Mouse (Mus musculus) intestine, embryonic 14.5 days (tissue): ENCODE measurements around the gene Hist2h2aa1. TPM values are rescaled to one million over a fixed set of nuclear protein-coding genes. Genes with fewer than 3 reads are reported as not detected.

Experiments used
- ATAC-seq: fragments of 200-750 bp; cut with Nextera tagmentation; replicated peaks from 2 replicates; pipeline ENCODE4 v1.8.0; 2017; ENCODE audit warnings: low read depth, moderate number of reproducible peaks, moderate TSS enrichment, moderate library complexity; ENCODE audit not compliant: low FRiP score, low TSS enrichment
- DNase-seq: peaks from one replicate; pipeline ENCODE4 v3.0.0-alpha.2; 2018; ENCODE audit warnings: low spot score
- H3K27ac ChIP-seq: fragments of 300-500 bp; sonication (generic); 2 replicates; pipeline ENCODE4 v1.5.1; 2014; ENCODE audit warnings: low read depth, mild to moderate bottlenecking, control low read depth
- H3K27me3 ChIP-seq: fragments of 300-500 bp; sonication (generic); replicated peaks from 2 replicates; pipeline ENCODE4 v1.6.1; 2014; ENCODE audit warnings: low read length, control low read depth; ENCODE audit not compliant: control insufficient read depth, insufficient read depth
- H3K36me3 ChIP-seq: fragments of 300-500 bp; sonication (generic); 2 replicates; pipeline ENCODE4 v1.6.1; 2014; ENCODE audit warnings: low read length, control low read depth; ENCODE audit not compliant: control insufficient read depth, insufficient read depth
- H3K4me1 ChIP-seq: fragments of 300-500 bp; sonication (generic); replicated peaks from 2 replicates; pipeline ENCODE4 v1.6.1; 2014; ENCODE audit warnings: low read length, control low read depth, mixed read lengths; ENCODE audit not compliant: control insufficient read depth, insufficient read depth
- H3K4me2 ChIP-seq: fragments of 300-500 bp; sonication (generic); 2 replicates; pipeline ENCODE4 v1.6.1; 2014; ENCODE audit warnings: low read length
- H3K4me3 ChIP-seq: fragments of 300-500 bp; sonication (generic); 2 replicates; pipeline ENCODE4 v1.5.1; 2014; ENCODE audit warnings: low read depth, low read length, control low read depth, mixed read lengths
- H3K9ac ChIP-seq: fragments of 300-500 bp; sonication (generic); 2 replicates; pipeline ENCODE4 v1.6.1; 2014; ENCODE audit warnings: mild to moderate bottlenecking, low read length
- H3K9me3 ChIP-seq: fragments of 300-500 bp; sonication (generic); 2 replicates; pipeline ENCODE4 v1.6.1; 2016; ENCODE audit warnings: low read length, control low read depth; ENCODE audit not compliant: control insufficient read depth
- WGBS: fragments of 180-500 bp; shearing (Covaris S2); extraction: QIAGEN DNeasy Blood & Tissue Kit; methylation state at CpG from one replicate; pipeline ENCODE4 v1.1.7; 2014; 5-methylcytosine and 5-hydroxymethylcytosine counted together
- polyA plus RNA-seq: library from polyadenylated mRNA; unstranded; fragments of >200 nt; fragmentation: Nextera tagmentation; extraction: Ambion mirVana; gene quantifications from 2 replicates; pipeline ENCODE4 v1.2.1, GENCODE M21; 2014

Gene Hist2h2aa1
- polyA plus RNA-seq, 1 experiment from 2014 or later: 16.3 TPM

DNA sequence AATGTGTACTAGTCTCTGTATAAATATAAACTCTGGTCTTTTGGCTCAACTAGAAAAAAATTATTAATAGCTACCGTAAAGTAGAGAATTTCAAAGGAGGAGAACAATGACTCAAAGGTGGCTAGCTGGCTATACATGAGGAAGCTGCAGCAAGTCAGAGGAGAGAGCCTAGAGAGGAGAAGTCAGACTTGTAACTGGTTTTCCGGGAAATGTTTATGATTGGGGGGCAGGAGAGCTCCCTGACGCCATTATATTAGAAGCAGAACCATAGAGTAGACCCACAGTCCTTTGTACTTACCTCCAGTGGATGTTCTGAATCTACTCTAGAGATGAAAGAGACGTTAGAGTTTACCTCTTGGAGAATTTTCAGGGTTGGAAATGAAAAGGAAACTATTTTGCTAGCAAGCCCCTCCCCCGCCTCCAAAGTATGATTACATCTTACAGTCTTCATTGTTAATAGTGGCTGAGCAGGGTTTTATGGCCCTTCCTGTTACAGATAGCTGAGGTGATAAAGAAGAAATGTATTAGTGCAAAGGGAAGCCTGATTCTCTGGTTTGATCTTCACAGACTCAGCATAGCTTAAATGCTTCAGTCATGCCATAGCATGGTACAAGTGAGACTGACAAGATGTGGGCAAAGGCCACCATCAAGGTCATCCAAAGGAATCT, 10.8 kb downstream of the Hist2h2aa1 start:
- 59% methylated on average over 5 of the region's 5 CpGs for WGBS
- Histone ChIP-seq H3K27me3 (no peaks in the 10 kb centered on the region), H3K9ac (no peak overlapping the region), H3K4me1 (0 out of 2 replicates have a peak, but pooled peaks cover 6% of the 10 kb centered on the region), H3K9me3 (no peaks in the 10 kb centered on the region), H3K36me3 (no peaks in the 10 kb centered on the region), H3K27ac (0 out of 2 replicates have a peak overlapping the region, but pooled peaks have one; percentile 6), H3K4me3 (no peak overlapping the region), H3K4me2 (peak overlapping the region; percentile 11; the same call in 1 of the 2 replicates)
- no peak for DNase-seq
- ATAC-seq: no peak

DNA sequence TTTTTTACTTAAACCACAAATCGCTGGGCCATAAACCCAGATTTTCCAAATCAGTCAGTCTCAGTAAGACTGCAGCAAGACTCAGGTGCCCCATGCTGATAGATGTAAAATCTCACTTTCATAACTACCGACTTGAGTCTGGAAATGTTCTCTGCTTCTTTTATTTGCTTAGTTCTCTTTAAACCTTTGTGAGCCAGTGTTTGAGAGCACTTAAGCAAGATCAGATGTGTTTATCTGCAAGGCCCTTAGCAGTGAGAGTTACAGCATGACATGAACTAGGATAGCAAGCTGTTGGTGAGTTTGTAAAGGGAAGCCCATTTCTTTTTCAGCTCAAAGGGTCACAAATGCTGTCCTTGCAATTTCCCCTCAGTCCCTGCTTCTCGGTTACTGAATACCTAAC, 11.9 kb downstream of the Hist2h2aa1 start:
- WGBS: 70% methylated on average over 3 of the region's 3 CpGs
- Histone ChIP-seq H3K9ac (no peak overlapping the region), H3K9me3 (no peaks in the 10 kb centered on the region), H3K27ac (no peak overlapping the region), H3K4me3 (no peak overlapping the region), H3K36me3 (no peaks in the 10 kb centered on the region), H3K27me3 (no peaks in the 10 kb centered on the region), H3K4me2 (no peak overlapping the region), H3K4me1 (peaks cover 14% of the 10 kb centered on the region)
- no peak for DNase-seq
- ATAC-seq: no peak

GRCm38 (mm10) chr3:96260220-96260619, 14.9 kb downstream of the Hist2h2aa1 start:
- no peak overlapping the region for H3K27ac ChIP-seq
- no peak for DNase-seq
- ATAC-seq: no peak
- peaks cover 27% of the 10 kb centered on the region for H3K4me1 ChIP-seq
- no peak overlapping the region for H3K4me3 ChIP-seq
- 89% methylated on average over 5 of the region's 5 CpGs for WGBS
- no peaks in the 10 kb centered on the region for H3K9me3 ChIP-seq
- H3K36me3 ChIP-seq: no peaks in the 10 kb centered on the region
- no peak overlapping the region for H3K4me2 ChIP-seq
- no peak overlapping the region for H3K9ac ChIP-seq
- H3K27me3 ChIP-seq: no peaks in the 10 kb centered on the region

DNA sequence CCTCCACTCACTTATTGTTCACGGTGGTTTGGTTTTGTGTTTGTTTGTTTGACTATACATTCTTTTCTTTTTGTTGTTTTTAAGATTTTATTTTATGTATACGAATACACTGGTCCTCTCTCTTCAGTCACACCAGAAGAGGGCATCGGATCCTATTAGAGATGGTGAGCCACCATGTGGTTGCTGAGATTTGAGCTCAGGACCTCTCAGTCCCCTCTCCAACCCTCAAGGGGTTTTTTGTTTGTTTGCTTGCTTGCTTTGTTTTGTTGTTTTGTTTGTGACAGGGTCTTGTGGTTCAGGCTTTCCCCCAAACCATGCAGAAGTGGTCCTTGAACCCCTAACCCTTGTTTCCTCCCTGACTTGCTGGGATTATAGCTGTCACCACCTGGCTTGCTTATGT, 16.3 kb downstream of the Hist2h2aa1 start:
- DNase-seq (no peak), ATAC-seq (no peak)
- 70% methylated on average over 3 of the region's 3 CpGs for WGBS
- Histone ChIP-seq H3K4me3 (no peak overlapping the region), H3K4me1 (peaks cover 23% of the 10 kb centered on the region), H3K9ac (peak overlapping the region; percentile 85), H3K27ac (peak overlapping the region; percentile 96), H3K9me3 (no peaks in the 10 kb centered on the region), H3K27me3 (no peaks in the 10 kb centered on the region), H3K36me3 (no peaks in the 10 kb centered on the region), H3K4me2 (peak overlapping the region; percentile 68)

- peak overlapping the region; percentile 68 for H3K4me2 ChIP-seq
- no peaks in the 10 kb centered on the region for H3K36me3 ChIP-seq
- peak overlapping the region; percentile 85 for H3K9ac ChIP-seq
- peaks cover 23% of the 10 kb centered on the region for H3K4me1 ChIP-seq
- no peaks in the 10 kb centered on the region for H3K27me3 ChIP-seq
- WGBS: under 1% methylated on average over 19 of the region's 19 CpGs
- H3K9me3 ChIP-seq: no peaks in the 10 kb centered on the region
- DNase-seq (peak; percentile 79), ATAC-seq (peak; percentile 71)
- peak overlapping the region; percentile 96 for H3K27ac ChIP-seq
- H3K4me3 ChIP-seq: peak overlapping the region; percentile 63
Measured at GRCm38 (mm10) chr3:96262216-96262875, 17.0 kb downstream of the Hist2h2aa1 start.

- Histone ChIP-seq H3K4me1 (peaks cover 28% of the 10 kb centered on the region), H3K27me3 (no peaks in the 10 kb centered on the region), H3K4me2 (peak within 1 kb of the TSS; percentile 68), H3K27ac (peak within 1 kb of the TSS; percentile 96), H3K36me3 (no peaks in the 10 kb centered on the region), H3K4me3 (peak within 1 kb of the TSS; percentile 63), H3K9me3 (no peaks in the 10 kb centered on the region), H3K9ac (peak within 1 kb of the TSS; percentile 85)
- ATAC-seq (peak; percentile 86), DNase-seq (peak; percentile 99)
- WGBS: 0% methylated on average over 40 of the region's 40 CpGs
Measured at GRCm38 (mm10) chr3:96262979-96263550, 17.8 kb downstream of the Hist2h2aa1 start, which contains the start of gene Hist2h4. Gene Hist2h4, minus strand, starts transcription at chr3:96263311.

- Histone ChIP-seq H3K4me3 (peak overlapping the region; percentile 63), H3K4me2 (peak overlapping the region; percentile 68), H3K4me1 (peaks cover 28% of the 10 kb centered on the region), H3K27ac (peak overlapping the region; percentile 96), H3K27me3 (no peaks in the 10 kb centered on the region), H3K9me3 (no peaks in the 10 kb centered on the region), H3K36me3 (no peaks in the 10 kb centered on the region), H3K9ac (peak overlapping the region; percentile 85)
- ATAC-seq (peak; percentile 9; the same call in 1 of the 2 replicates), DNase-seq (peak; percentile 89)
- 6% methylated on average over 27 of the region's 27 CpGs for WGBS
Measured at GRCm38 (mm10) chr3:96263558-96264403, 18.5 kb downstream of the Hist2h2aa1 start.

- Histone ChIP-seq H3K9ac (peak overlapping the region; percentile 85), H3K9me3 (no peaks in the 10 kb centered on the region), H3K4me2 (peak overlapping the region; percentile 68), H3K27me3 (no peaks in the 10 kb centered on the region), H3K4me3 (peak overlapping the region; percentile 63), H3K4me1 (peaks cover 28% of the 10 kb centered on the region), H3K27ac (peak overlapping the region; percentile 96), H3K36me3 (no peaks in the 10 kb centered on the region)
- no peak for ATAC-seq
- no peak for DNase-seq
- 70% methylated on average over 7 of the region's 7 CpGs for WGBS
Measured at GRCm38 (mm10) chr3:96264404-96264949, 19.2 kb downstream of the Hist2h2aa1 start.
